Mouse (Mus musculus) heart, adult 2 months (tissue): ENCODE data around the gene AI182371.

Experiments
- CTCF ChIP-seq: fragments of 200-600 bp; IDR thresholded peaks from 2 replicates; pipeline ENCODE4 v1.8.1; 2022; ENCODE audit warnings: antibody characterized with exemption, mild to moderate bottlenecking, moderate library complexity
- EP300 ChIP-seq: fragments of 200-500 bp; IDR thresholded peaks from 2 replicates; pipeline ENCODE4 v1.6.1; 2011; ENCODE audit warnings: low read depth, low read length, control low read depth; ENCODE audit not compliant: insufficient read depth
- POLR2A ChIP-seq: fragments of 200-500 bp; IDR thresholded peaks from 2 replicates; pipeline ENCODE4 v1.6.1; 2011; ENCODE audit warnings: mild to moderate bottlenecking, low read depth, low read length, control low read depth; ENCODE audit not compliant: insufficient read depth

GRCm38 (mm10) chr2:35110521-35110920 lies 9.2 kb upstream of the AI182371 start:
- TF ChIP-seq POLR2A (no peak), CTCF (no peak), EP300 (no peak)
